Mouse (Mus musculus) midbrain, embryonic 14.5 days (tissue): ENCODE data around the gene Syde1. TPM values are rescaled to one million over a fixed set of nuclear protein-coding genes. Genes with fewer than 3 reads are reported as not detected.
A peak's percentile ranks its signal among the peaks of the same experiment; 100 is the strongest.

Source experiments
- ATAC-seq: fragments of 200-750 bp; cut with Nextera tagmentation; 2 replicates; pipeline ENCODE4 v1.8.0; 2017; ENCODE audit warnings: moderate number of reproducible peaks, moderate library complexity; ENCODE audit not compliant: low FRiP score, low TSS enrichment
- DNase-seq: peaks from one replicate; pipeline ENCODE4 v3.0.0-alpha.2; 2015
- H3K27ac ChIP-seq: fragments of 300-500 bp; sonication (generic); replicated peaks from 2 replicates; pipeline ENCODE4 v1.5.1; 2014; ENCODE audit warnings: mild to moderate bottlenecking, low read depth, low read length, moderate library complexity
- H3K27me3 ChIP-seq: fragments of 300-500 bp; sonication (generic); 2 replicates; pipeline ENCODE4 v1.6.1; 2014; ENCODE audit warnings: low read length, control low read depth, mixed read lengths; ENCODE audit not compliant: control insufficient read depth, insufficient read depth
- H3K36me3 ChIP-seq: fragments of 300-500 bp; sonication (generic); 2 replicates; pipeline ENCODE4 v1.6.1; 2014; ENCODE audit warnings: low read length, control low read depth; ENCODE audit not compliant: control insufficient read depth, insufficient read depth
- H3K4me1 ChIP-seq: fragments of 300-500 bp; sonication (generic); 2 replicates; pipeline ENCODE4 v1.6.1; 2014; ENCODE audit warnings: mild to moderate bottlenecking, antibody characterized with exemption, low read length, control low read depth; ENCODE audit not compliant: control insufficient read depth, insufficient read depth
- H3K4me2 ChIP-seq: fragments of 300-500 bp; sonication (generic); 2 replicates; pipeline ENCODE4 v1.6.1; 2014; ENCODE audit warnings: mild to moderate bottlenecking, low read length, moderate library complexity
- H3K4me3 ChIP-seq: fragments of 300-500 bp; sonication (generic); replicated peaks from 2 replicates; pipeline ENCODE4 v1.5.1; 2014; ENCODE audit warnings: low read depth, low read length
- H3K9ac ChIP-seq: fragments of 300-500 bp; sonication (generic); replicated peaks from 2 replicates; pipeline ENCODE4 v1.6.1; 2014; ENCODE audit warnings: mild to moderate bottlenecking, low read length, moderate library complexity
- H3K9me3 ChIP-seq: fragments of 300-500 bp; sonication (generic); 2 replicates; pipeline ENCODE4 v1.6.1; 2016; ENCODE audit warnings: low read length, control low read depth, mixed read lengths; ENCODE audit not compliant: control insufficient read depth
- WGBS: fragments of 180-500 bp; shearing (Covaris S2); extraction: QIAGEN DNeasy Blood & Tissue Kit; methylation state at CpG from one replicate; pipeline ENCODE4 v1.1.7; 2014; 5-methylcytosine and 5-hydroxymethylcytosine counted together
- polyA plus RNA-seq: library from polyadenylated mRNA; unstranded; fragments of >200 nt; fragmentation: Nextera tagmentation; extraction: Ambion mirVana; gene quantifications from 2 replicates; pipeline ENCODE4 v1.2.1, GENCODE M21; 2014

Gene Syde1
- polyA plus RNA-seq, 1 experiment from 2014 or later = 4.3 TPM

GRCm38 (mm10) chr10:78584996-78585395, 6.8 kb downstream of the Syde1 start:
- ATAC-seq (no peak), DNase-seq (no peak)
- no peaks in the 10 kb centered on the region for H3K9me3 ChIP-seq
- H3K4me2 ChIP-seq = no peak overlapping the region
- no peak overlapping the region for H3K27ac ChIP-seq
- H3K27me3 ChIP-seq = no peaks in the 10 kb centered on the region
- peaks cover 50% of the 10 kb centered on the region for H3K36me3 ChIP-seq
- no peak overlapping the region for H3K9ac ChIP-seq
- 81% methylated on average over 1 of the region's 1 CpGs for WGBS
- no peak overlapping the region for H3K4me3 ChIP-seq
- no peaks in the 10 kb centered on the region for H3K4me1 ChIP-seq

GRCm38 (mm10) chr10:78583939-78584338, 7.8 kb downstream of the Syde1 start:
- Histone ChIP-seq H3K27me3 (no peaks in the 10 kb centered on the region), H3K36me3 (peaks cover 57% of the 10 kb centered on the region), H3K4me3 (no peak overlapping the region), H3K9me3 (no peaks in the 10 kb centered on the region), H3K4me1 (no peaks in the 10 kb centered on the region), H3K4me2 (no peak overlapping the region), H3K27ac (no peak overlapping the region), H3K9ac (no peak overlapping the region)
- ATAC-seq (no peak), DNase-seq (no peak)
- WGBS = 85% methylated on average over 3 of the region's 3 CpGs

GRCm38 (mm10) chr10:78583347-78583746, 8.4 kb downstream of the Syde1 start:
- DNase-seq (no peak), ATAC-seq (no peak)
- Histone ChIP-seq H3K36me3 (peaks cover 59% of the 10 kb centered on the region), H3K27ac (no peak overlapping the region), H3K27me3 (no peaks in the 10 kb centered on the region), H3K9ac (no peak overlapping the region), H3K4me2 (no peak overlapping the region), H3K4me3 (no peak overlapping the region), H3K9me3 (no peaks in the 10 kb centered on the region), H3K4me1 (no peaks in the 10 kb centered on the region)
- 81% methylated on average over 9 of the region's 9 CpGs for WGBS

- Histone ChIP-seq H3K9ac (no peak overlapping the region), H3K27me3 (no peaks in the 10 kb centered on the region), H3K4me1 (no peaks in the 10 kb centered on the region), H3K27ac (no peak overlapping the region), H3K4me3 (no peak overlapping the region), H3K9me3 (no peaks in the 10 kb centered on the region), H3K4me2 (no peak overlapping the region), H3K36me3 (peaks cover 65% of the 10 kb centered on the region)
- 94% methylated on average over 7 of the region's 7 CpGs for WGBS
- DNase-seq = no peak
- no peak for ATAC-seq
Measured at GRCm38 (mm10) chr10:78581121-78581520, 10.6 kb downstream of the Syde1 start.

- ATAC-seq = no peak
Measured at GRCm38 (mm10) chr10:78578204-78578603, 13.6 kb downstream of the Syde1 start.

DNA sequence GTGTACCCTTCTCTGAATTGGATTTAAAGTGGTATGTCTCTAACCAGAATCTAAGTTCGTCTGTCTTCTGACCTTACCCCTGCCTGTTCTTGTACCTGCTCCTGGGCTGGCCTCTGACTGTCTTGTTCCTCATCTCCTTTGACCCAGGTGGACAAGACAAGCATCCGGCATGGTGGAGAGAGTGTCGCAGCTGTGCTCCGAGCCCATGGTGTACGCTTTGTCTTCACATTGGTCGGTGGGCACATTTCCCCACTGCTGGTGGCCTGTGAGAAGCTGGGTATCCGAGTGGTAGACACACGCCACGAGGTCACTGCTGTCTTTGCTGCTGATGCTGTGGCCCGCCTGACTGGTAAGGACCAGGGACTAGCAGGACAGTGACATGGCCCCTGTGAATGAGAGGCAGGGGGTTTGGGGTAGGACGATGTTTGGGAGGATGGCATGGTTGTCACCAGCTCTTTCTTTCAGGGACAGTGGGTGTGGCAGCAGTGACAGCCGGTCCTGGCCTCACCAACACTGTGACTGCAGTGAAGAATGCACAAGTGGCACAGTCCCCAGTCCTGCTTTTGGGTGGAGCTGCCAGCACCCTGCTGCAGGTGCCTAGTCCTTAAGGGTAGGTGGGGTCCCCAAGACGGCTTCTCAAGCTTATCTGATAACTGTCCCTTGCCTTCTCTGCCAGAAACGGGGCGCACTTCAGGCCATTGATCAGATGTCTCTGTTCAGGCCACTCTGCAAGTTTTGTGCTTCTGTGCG, 15.2 kb downstream of the Syde1 start:
- WGBS = 94% methylated on average over 16 of the region's 16 CpGs
- Histone ChIP-seq H3K36me3 (peaks cover 37% of the 10 kb centered on the region), H3K4me1 (peaks cover 7% of the 10 kb centered on the region; the same call in 1 of the 2 replicates), H3K27ac (no peak overlapping the region), H3K9me3 (no peaks in the 10 kb centered on the region), H3K4me3 (no peak overlapping the region), H3K4me2 (no peak overlapping the region), H3K27me3 (no peaks in the 10 kb centered on the region), H3K9ac (no peak overlapping the region)
- ATAC-seq (no peak), DNase-seq (no peak)

More at GRCm38 (mm10) chr10:78578204-78578603, 13.6 kb downstream of the Syde1 start:
- Histone ChIP-seq H3K4me3 (no peak overlapping the region), H3K4me1 (peaks cover 7% of the 10 kb centered on the region; the same call in 1 of the 2 replicates), H3K27me3 (no peaks in the 10 kb centered on the region), H3K4me2 (no peak overlapping the region), H3K9ac (no peak overlapping the region), H3K36me3 (peaks cover 42% of the 10 kb centered on the region), H3K27ac (no peak overlapping the region), H3K9me3 (no peaks in the 10 kb centered on the region)
- DNase-seq = no peak
- WGBS = 82% methylated on average over 3 of the region's 3 CpGs

- Histone ChIP-seq H3K36me3 (peaks cover 28% of the 10 kb centered on the region), H3K4me1 (peaks cover 7% of the 10 kb centered on the region; the same call in 1 of the 2 replicates), H3K27ac (no peak overlapping the region), H3K27me3 (no peaks in the 10 kb centered on the region), H3K9ac (0 out of 2 replicates have a peak overlapping the region, but pooled peaks have one; percentile 1), H3K9me3 (no peaks in the 10 kb centered on the region), H3K4me2 (peak overlapping the region; percentile 73), H3K4me3 (no peak overlapping the region)
- WGBS = 80% methylated on average over 2 of the region's 2 CpGs
- ATAC-seq = no peak
- DNase-seq = peak; percentile 46
Measured at GRCm38 (mm10) chr10:78575690-78576089, 16.1 kb downstream of the Syde1 start.

- Histone ChIP-seq H3K4me1 (peaks cover 7% of the 10 kb centered on the region; the same call in 1 of the 2 replicates), H3K9me3 (no peaks in the 10 kb centered on the region), H3K9ac (peak overlapping the region; percentile 70), H3K4me2 (peak overlapping the region; percentile 73), H3K36me3 (peaks cover 26% of the 10 kb centered on the region), H3K4me3 (peak overlapping the region; percentile 60), H3K27me3 (no peaks in the 10 kb centered on the region), H3K27ac (peak overlapping the region; percentile 81)
- no peak for DNase-seq
- peak; percentile 47 for ATAC-seq
- 17% methylated on average over 13 of the region's 13 CpGs for WGBS
Measured at GRCm38 (mm10) chr10:78575105-78575632, 16.6 kb downstream of the Syde1 start.
